Comparison of ENCODE assay signal across 16 mouse cellular contexts in genomic region chr17:29475142-29475541, GRCm38 (mm10). TPM values are rescaled to one million over a fixed set of nuclear protein-coding genes. Genes with fewer than 3 reads are reported as not detected.
A peak's percentile ranks its signal among the peaks of the same experiment; 100 is the strongest.
DNase-seq lines count a peak whose midpoint lies in the region.
"Had no signal": no experiment of that assay in that cellular context is flagged by ENCODE, and none has a peak within 500 bp of the region (broad histone marks: within the 10 kb centered on the region; RNA-seq: fewer than 3 reads in every experiment).

No protein-coding gene starts in this region.

- DNase-seq in adrenal gland, adult 2 months: peak; percentile 80
- no peak for DNase-seq in adrenal gland, adult 18-20 months (ENCODE audit: low spot score in 2 of 2)
- DNase-seq in adrenal gland, adult 8-10 months: peak; percentile 81
- DNase-seq in adrenal gland, postnatal 25 days: peak; percentile 42
- DNase-seq in spleen, adult 18-20 months: no peak
- DNase-seq in right cerebral cortex, postnatal 14 days: no peak
- no peak for DNase-seq in kidney, adult 8-10 months
- DNase-seq: cerebellum, adult 18-20 months; cerebellum, adult 9-10 months; cerebellum, postnatal 14 days; forebrain, postnatal 0 days; gastrocnemius, postnatal 25 days; heart, adult 18-20 months; heart, postnatal 10 days; heart, postnatal 36 days; kidney, adult 11 months had no signal

RNA-seq across cellular contexts. Expression of gene Pim1, which starts 15.4 kb away (rescaled TPM):
- total RNA-seq in adrenal gland, adult 2 months (2021): 100 to 1,000 TPM; 120 to 124 TPM
- 150 and 153 TPM in 2 replicates for polyA plus RNA-seq in adrenal gland, adult 2 months (2012; rRNA removed)
- 100 to 1,000 TPM; 132 to 171 TPM for total RNA-seq in adrenal gland, adult 18-20 months (2021)
- 100 to 1,000 TPM in 1 of 4 experiments, 10 to 100 TPM in 3; 55.1 to 168 (median 83.0) TPM for total RNA-seq in adrenal gland, adult 8-10 months (2022)
- total RNA-seq in adrenal gland, postnatal 25 days (2021): 88.8 and 160 TPM in 2 replicates

Comparison
In these comparisons a context has a peak if more than half of its experiments do, and no peak if none do; other contexts are left out.
1. DNase-seq: peak in adrenal gland, adult 2 months (single experiment), adrenal gland, adult 8-10 months (single experiment) and adrenal gland, postnatal 25 days (single experiment); none in adrenal gland, adult 18-20 months (0 of 2), spleen, adult 18-20 months (0 of 2), right cerebral cortex, postnatal 14 days (single experiment) and kidney, adult 8-10 months (0 of 2).